Mouse (Mus musculus): ENCODE data around the gene Cdh5.

The Cdh5 gene

DNA sequence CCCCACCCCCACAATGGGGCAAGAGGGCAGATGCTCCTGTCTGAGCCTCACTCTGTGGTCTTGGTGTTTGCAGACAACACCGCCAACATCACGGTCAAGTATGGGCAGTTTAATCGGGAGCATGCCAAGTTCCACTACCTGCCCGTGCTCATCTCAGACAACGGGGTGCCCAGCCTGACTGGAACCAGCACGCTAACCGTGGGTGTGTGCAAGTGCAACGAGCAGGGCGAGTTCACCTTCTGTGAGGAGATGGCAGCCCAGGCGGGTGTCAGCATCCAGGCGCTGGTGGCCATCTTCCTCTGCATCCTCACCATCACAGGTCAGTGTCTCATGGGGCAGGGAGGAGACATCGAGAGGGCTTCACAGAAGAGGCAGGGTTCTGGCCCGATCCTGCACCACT lies 39.2 kb downstream of the Cdh5 start:
- DNase-seq = no peak

DNA sequence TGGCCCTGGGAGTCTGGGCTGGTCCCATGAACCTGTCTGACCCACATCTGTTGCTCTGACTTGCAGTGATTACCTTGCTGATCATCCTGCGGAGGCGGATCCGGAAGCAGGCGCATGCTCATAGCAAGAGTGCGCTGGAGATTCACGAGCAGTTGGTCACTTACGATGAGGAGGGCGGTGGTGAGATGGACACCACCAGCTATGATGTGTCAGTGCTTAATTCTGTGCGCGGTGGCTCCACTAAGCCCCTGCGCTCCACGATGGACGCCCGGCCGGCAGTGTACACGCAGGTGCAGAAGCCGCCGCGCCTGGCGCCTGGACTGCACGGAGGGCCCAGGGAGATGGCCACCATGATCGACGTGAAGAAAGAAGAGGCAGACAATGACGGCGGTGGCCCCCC lies 41.0 kb downstream of the Cdh5 start:
- no peak for DNase-seq

DNA sequence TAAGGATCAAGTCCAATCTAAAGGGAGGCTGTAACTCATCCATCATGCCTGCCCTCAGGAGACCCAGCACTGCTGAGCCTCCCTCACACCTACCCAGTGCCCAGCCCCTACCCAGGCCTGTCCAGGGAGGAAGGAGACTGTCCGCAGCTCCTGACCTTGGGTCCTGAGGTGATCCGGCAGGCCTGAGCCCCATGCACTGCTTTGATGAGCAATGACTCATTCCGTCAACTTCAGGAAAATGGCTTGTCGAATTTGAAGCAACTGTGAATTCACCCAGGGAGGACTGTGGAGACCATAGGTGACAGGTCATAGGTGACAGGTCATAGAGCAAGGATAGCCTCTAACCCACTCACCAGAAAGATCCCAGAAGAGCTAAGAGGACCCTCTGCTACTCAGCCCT lies 42.0 kb downstream of the Cdh5 start:
- no peak for DNase-seq

DNA sequence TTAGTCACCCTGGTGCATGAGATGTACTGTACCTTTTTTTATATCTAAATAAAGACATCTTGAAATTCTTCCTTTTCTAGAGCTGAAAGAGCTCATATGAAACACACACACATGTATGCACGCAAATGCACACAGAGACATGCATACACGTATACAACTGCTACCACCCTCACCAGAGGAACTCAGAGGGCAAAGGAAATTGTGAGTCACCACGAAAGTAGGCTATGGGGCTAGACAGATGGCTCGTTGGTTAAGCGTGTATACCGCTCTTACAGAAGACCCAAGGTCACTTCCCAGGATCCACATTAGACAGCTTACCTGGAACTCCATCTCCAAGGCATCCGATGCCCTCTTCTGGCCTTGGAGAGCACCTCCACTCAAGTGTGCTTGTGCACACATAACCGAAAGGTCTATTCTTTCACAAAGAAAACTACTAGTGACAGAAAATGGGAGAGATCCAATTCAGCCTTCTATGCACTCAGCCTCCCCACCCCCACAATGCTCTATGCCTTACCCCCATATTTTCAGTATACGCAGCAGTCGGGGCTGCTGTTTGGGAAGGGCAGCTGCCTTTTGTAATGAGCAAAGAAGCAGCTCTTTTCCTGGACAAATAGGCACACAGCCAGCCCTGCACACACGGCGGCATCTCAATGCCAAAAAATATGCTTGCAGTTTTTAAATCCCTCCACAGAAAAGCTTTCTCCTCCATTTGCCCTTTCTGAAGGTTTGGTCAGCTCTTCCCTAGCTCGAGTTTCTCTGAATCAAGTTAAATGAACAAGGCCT lies 43.2 kb downstream of the Cdh5 start:
- no peak for DNase-seq

DNA sequence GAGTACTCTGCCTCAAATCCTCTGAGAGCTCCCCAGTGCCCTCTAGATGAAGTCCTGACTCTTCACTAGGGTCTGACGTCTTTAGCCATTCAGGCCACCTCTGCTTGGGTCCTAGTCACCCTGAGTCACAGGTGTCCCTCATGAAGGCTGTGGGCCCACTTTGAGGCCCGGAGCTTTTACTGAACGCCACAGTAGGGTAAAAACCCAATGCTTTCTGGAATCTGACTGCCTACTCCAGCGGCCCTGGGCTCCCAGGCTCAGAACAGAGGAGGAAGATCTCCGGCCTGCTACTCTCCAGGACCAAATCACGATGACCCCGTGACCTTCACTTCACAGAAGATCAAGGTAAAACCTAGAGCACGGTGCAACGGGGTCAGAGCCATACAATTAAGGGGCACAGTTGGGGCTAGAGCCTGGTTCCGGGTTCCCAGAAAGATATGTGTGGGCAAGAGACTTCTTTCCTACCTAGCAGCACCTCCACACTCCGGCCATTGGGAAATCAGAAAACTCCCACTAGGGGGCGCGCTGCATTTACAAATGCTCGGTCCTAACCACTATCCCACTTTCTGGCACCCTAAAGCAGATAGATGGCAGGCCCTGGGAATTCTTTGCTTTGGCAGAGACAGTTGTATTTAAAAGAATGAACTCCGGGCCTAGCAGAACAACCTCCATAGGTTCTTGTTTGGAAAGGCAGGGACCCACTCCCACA lies 44.7 kb downstream of the Cdh5 start:
- peak; percentile 48 for DNase-seq

GRCm38 (mm10) chr8:104146717-104147494 lies 45.5 kb downstream of the Cdh5 start:
- no peak for DNase-seq

DNA sequence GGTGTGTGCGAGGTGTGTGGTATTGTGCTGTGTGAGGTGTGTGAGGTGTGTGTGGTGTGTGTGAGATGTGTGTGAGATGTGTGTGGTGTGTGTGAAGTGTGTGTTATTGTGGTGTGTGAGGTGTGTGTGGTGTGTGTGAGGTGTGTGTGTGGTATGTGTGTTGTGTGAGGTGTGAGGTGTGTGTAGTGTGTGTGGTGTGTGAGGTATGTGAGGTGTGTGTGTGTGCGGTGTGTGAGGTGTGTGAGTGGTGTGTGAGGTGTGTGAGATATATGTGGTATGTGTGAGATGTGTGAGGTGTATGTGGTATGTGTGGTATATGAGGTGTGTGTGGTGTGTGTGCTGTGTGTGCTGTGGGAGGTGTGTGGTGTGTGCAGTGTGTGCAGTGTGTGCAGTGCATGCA lies 46.5 kb downstream of the Cdh5 start:
- DNase-seq = no peak

DNA sequence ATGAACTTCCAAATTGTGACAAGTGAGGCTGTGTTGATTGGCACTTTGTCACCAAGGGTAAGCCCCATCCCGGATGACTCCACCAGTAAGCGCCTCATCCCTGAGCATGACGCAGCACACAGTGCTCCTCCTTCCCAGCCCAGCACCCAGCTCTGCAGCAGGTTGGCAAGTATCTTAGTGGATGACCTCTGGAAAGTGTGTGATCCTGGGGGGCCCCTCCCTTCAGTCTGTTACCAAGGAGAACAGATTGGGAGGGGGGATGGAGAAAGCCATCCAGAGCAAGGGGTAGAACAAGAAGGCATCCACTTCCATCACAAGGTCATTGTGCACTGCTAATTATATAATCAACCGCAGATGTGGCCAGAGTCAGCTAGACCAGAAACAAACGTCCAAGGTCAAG lies 59.3 kb downstream of the Cdh5 start:
- no peak for DNase-seq

GRCm38 (mm10) chr8:104169461-104169860 lies 68.0 kb downstream of the Cdh5 start:
- DNase-seq = no peak

DNA sequence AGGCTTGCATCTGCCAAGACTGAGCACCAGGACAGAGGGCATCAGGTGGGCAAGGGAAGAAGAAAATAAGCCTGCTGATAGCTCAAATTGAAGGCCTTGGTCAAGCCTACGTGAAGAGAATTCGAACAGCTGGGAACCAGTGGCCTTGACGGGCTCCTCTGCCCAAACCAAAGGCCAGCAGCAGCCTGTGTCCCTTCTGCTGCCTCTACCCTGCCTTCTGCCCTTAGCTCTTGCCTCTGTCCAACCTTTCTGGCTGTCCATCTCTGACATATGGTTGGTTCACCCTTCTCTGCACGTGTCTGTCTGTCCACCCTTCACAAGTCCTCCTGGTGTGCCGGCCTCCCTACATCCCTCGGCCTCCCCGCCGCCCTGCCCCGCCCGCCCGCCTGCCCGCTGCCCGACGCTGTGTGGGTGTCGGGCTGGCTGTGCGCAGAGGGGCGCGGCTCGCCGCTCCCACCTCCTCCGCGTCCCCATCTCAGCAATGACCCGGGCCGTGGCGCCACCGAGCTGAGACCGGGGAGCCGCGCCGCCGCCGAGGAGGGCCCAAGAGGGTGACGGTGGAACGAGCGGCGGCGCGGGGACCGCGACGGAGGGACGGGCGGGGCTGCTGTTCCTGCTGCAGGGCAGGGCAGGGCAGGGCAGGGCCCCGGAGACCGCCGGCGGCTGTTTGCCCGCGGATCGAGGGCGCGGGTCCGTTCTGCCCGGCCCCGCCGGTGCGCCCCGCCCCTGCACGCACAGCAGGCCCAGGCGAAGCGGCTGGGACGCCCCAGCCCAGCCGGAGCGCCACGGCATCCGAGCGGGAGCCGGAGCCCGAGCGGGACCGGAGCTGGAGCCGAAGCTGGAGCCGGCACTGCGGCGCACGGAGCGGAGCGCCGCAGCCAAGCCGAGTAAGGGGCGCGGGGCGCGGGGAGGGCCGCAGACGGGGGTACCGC lies 69.0 kb downstream of the Cdh5 start, which contains the start of gene Bean1:
TSS of gene Bean1 (plus strand) at position 325 of the 932 bp plus-strand sequence.
- no peak for DNase-seq

DNA sequence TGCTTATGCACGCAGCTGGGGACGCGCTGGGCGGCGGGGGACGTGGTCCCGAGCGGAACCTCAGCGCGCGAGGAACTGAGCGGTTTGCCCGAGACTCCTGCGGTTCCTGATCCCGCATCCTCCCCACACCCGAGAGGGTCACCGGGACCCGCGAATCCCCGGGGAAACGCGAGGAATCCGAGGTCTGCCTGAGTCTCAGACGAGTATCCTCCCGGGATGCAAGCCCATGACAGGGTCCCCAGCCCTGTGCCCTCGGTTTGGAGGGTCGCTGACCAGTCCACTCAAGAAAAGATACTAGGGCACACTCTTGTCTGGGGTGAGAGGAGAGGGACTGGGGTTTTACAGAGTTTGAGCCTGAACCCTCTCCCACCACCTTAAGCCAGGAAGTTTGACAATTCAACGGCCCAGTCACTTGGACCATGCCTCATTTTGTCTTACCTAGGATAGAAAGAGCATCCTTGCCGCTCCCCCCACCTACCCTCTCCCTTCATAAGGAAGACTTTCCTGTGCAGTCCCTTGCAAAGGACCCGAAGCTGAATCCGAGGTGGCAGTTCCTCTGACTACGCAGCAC lies 69.7 kb downstream of the Cdh5 start:
- no peak for DNase-seq

DNA sequence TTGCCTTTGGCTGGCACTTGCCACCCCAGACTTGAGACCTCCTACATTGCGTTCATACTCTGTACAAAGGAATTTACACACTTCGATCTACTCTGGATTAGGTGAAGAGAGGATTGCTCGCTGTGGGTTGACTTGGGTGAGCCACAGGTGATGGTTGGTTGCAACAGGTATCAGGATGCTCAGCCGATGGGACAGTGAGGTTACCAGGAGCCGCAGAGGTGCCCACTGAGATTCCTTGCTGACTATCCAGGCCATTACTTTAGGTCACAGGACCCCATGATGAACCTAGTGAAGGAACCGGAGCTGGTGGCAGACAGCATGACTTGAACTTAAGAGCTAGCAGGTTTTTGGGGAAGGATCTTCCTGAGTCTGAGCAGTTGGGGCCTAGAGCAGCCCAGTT lies 71.0 kb downstream of the Cdh5 start:
- DNase-seq = no peak

DNA sequence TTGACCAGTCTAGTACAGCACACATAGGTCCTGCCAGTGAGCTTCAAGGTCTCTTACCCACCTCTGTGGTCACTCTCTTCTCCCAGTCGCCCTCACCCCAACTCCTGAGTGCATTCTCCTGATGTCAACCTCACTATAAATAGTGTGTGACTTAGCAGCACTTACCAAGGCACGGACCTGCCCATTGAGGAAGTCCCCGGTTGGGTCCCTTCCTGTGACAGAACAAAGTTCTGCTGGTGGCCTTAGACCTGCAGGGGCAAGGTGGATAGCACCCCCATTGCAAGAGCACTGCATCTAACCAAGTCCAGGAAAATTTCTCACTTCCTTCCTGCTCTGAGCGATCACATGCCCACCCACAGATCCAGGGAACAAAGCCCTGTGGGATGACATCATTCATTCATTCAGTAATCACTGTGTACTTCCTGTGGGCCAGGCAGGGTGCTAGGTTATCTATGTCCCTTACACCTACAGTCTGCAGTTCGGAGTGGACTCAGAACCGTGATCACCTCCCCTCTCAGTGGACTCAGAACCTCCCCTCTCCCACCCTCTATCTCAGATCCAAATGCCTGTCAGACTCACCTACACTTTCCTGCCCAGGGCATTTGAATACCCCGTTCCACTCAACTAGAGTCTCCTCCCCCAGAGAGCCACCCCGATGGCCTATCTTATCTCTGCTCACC lies 74.6 kb downstream of the Cdh5 start:
- no peak for DNase-seq

- DNase-seq = no peak
These were observed 75.6 kb downstream of the Cdh5 start for GRCm38 (mm10) chr8:104177054-104177453.

- DNase-seq = no peak
These were observed 83.5 kb downstream of the Cdh5 start for GRCm38 (mm10) chr8:104184905-104185304.

GRCm38 (mm10) chr8:104186827-104187226 lies 85.4 kb downstream of the Cdh5 start:
- no peak for DNase-seq

DNA sequence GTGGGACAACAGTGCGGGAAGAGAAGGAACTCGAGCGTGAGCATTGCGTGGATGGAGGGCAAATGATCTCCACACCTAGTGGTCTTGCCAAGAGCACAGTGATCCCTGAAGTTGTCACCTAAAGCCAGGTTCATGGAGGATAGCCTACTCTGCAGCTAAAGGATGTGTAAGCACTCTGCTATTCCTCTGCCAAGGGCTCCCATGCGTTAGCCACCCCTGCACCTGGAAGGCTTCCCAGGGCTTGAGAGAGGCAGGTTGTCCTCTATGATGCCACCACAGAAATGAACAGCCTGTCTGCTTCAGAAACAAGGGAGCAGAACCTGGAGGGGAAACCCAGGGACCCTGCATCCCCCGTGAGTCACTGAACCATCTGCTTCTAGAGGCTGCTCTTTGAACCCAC lies 86.2 kb downstream of the Cdh5 start:
- no peak for DNase-seq

DNA sequence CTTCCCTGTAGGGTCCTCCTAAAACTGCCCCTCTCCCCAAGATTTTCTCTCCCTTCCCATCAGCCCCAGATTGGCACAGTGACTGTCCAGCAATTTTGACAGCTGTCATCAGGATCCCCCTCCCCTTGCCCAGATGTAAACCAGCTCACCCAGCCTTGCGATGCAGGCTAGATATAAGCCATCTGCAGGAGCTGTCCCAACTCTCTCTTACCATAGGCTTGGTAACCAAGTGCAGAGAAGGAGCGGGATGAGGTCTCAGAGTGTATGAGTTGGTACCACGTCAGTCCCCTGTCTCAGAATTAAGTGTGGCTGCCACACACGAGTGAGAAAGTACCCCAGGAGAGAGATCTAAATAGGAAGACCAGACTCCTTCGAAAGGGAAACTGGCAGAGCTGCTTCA lies 87.0 kb downstream of the Cdh5 start:
- no peak for DNase-seq

DNA sequence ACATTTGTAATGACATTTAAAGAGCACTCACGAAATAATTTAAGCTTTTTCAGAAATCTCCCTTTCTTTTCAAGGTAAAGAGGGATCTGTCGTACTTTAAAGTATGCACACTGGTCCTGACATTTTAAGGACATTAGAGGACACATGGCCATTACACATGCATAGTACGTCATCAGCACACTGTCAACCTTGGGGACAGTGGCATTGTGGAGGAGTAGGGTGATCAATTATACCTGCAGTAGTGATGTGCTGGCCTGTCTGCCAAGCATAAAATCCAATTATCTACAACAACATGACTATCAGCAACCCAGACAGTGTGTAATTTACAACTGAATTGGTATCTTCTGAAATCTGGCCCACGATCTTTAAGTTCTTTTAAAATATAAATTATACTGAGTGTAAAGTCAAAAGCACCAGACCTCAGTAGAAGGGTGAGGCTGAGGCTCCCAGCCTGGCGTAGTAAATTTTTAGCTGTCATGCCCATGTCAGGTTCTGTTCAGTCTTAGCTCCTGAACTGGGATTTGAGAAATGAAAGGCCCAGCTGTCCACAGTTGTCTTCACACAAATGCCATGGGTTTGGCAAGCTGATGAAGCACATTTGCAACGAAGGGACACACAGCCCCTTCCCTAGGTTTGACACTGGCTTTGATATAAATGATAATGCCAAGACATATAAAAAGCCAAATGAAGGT lies 89.5 kb downstream of the Cdh5 start:
- no peak for DNase-seq

GRCm38 (mm10) chr8:104191496-104191895 lies 90.1 kb downstream of the Cdh5 start:
- DNase-seq = no peak
